Mouse (Mus musculus) thymus, adult 2 months (tissue): Measurements from ENCODE around the gene Mpl.

ENCODE experiments used
- CTCF ChIP-seq: fragments of 200-500 bp; IDR thresholded peaks from 2 replicates; pipeline ENCODE4 v1.5.1; 2012; ENCODE audit warnings: mild to moderate bottlenecking, control low read depth, low read length, moderate library complexity, borderline replicate concordance; ENCODE audit not compliant: control insufficient read depth, poor library complexity, insufficient read depth; ENCODE audit errors: extremely low read depth
- POLR2A ChIP-seq: fragments of 200-500 bp; IDR thresholded peaks from 2 replicates; pipeline ENCODE4 v1.6.1; 2012; ENCODE audit warnings: mild to moderate bottlenecking, low read length, control low read depth, moderate library complexity; ENCODE audit not compliant: control insufficient read depth, poor library complexity, insufficient read depth; ENCODE audit errors: extremely low read depth

DNA sequence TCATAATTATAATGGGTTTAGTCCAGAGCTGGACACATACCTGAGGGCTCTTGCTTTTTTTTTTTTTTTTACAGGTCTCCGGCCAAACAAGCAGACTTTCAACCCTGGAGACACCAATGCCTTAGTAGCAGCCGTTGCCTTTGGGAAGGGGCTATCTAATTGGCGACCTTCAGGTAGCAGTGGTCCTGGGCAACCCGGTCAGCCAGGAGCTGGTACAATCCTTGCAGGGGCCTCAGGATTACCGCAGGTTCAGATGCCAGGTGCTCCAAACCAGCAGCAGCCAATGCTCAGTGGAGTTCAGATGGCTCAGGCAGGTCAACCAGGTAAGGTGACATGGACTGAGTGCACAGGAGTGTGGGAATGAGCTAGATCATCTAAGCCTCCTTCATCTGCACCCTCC, 43.8 kb downstream of the Mpl start:
- TF ChIP-seq CTCF (no peak), POLR2A (no peak)
